Mouse (Mus musculus) stomach, embryonic 16.5 days (tissue): Measurements from ENCODE around the gene Cnbp. TPM values are rescaled to one million over a fixed set of nuclear protein-coding genes. Genes with fewer than 3 reads are reported as not detected.

Experiments used
- ATAC-seq: fragments of 200-750 bp; cut with Nextera tagmentation; 2 replicates; pipeline ENCODE4 v1.8.0; 2017; ENCODE audit warnings: moderate number of reproducible peaks, moderate TSS enrichment; ENCODE audit not compliant: insufficient read depth, low FRiP score
- H3K27ac ChIP-seq: fragments of 300-500 bp; sonication (generic); 2 replicates; pipeline ENCODE4 v1.5.1; 2014; ENCODE audit warnings: low read length
- H3K27me3 ChIP-seq: fragments of 300-500 bp; sonication (generic); 2 replicates; pipeline ENCODE4 v1.6.1; 2014; ENCODE audit warnings: low read length, control low read depth, mixed read lengths; ENCODE audit not compliant: control insufficient read depth, insufficient read depth
- H3K36me3 ChIP-seq: fragments of 300-500 bp; sonication (generic); 2 replicates; pipeline ENCODE4 v1.6.1; 2014; ENCODE audit warnings: low read length; ENCODE audit not compliant: control insufficient read depth, insufficient read depth
- H3K4me1 ChIP-seq: fragments of 300-500 bp; sonication (generic); 2 replicates; pipeline ENCODE4 v1.6.1; 2014; ENCODE audit warnings: low read length, control low read depth, mixed read lengths; ENCODE audit not compliant: control insufficient read depth, insufficient read depth
- H3K4me2 ChIP-seq: fragments of 300-500 bp; sonication (generic); 2 replicates; pipeline ENCODE4 v1.6.1; 2014; ENCODE audit warnings: low read depth, low read length, mixed read lengths
- H3K4me3 ChIP-seq: fragments of 300-500 bp; sonication (generic); replicated peaks from 2 replicates; pipeline ENCODE4 v1.5.1; 2014; ENCODE audit warnings: mild to moderate bottlenecking, low read length
- H3K9ac ChIP-seq: fragments of 300-500 bp; sonication (generic); 2 replicates; pipeline ENCODE4 v1.6.1; 2014; ENCODE audit warnings: low read length
- H3K9me3 ChIP-seq: fragments of 300-500 bp; sonication (generic); replicated peaks from 2 replicates; pipeline ENCODE4 v1.6.1; 2016; ENCODE audit warnings: low read length, control low read depth; ENCODE audit not compliant: control insufficient read depth
- WGBS: fragments of 180-500 bp; shearing (Covaris S2); extraction: QIAGEN DNeasy Blood & Tissue Kit; methylation state at CpG from one replicate; pipeline ENCODE4 v1.1.7; 2014; 5-methylcytosine and 5-hydroxymethylcytosine counted together
- polyA plus RNA-seq: library from polyadenylated mRNA; unstranded; fragments of >200 nt; fragmentation: Nextera tagmentation; extraction: Ambion mirVana; gene quantifications from 2 replicates; pipeline ENCODE4 v1.2.1, GENCODE M21; 2015

The Cnbp gene
- polyA plus RNA-seq, 1 experiment from 2014 or later: 1,037 TPM

- ATAC-seq: no peak
- Histone ChIP-seq H3K9ac (no peak overlapping the region), H3K9me3 (no peaks in the 10 kb centered on the region), H3K4me3 (no peak overlapping the region), H3K4me2 (no peak overlapping the region), H3K4me1 (no peaks in the 10 kb centered on the region), H3K36me3 (no peaks in the 10 kb centered on the region), H3K27ac (no peak overlapping the region), H3K27me3 (no peaks in the 10 kb centered on the region)
- 63% methylated on average over 13 of the region's 13 CpGs for WGBS
Observed at GRCm38 (mm10) chr6:87876068-87876643, 25.2 kb upstream of the Cnbp start.

DNA sequence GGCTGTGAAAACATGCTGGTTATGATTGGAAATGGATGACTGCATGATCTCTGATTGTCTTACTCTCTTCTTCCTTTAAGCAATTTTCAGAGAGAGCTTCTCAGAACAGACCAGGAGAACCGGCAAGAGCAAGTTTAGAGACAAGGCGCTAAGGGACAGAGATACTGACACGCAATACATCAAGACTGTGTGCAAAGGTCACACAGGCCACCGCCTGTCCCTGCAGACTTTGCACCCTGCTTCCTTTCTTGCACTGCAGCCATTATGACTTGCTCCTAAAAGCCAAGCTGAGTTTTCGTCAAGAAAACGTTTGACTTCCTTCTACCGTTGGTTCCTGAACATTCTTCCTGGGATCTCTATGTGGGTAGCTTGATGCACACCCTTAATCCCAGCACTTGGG is 24.7 kb upstream of the Cnbp start:
- Histone ChIP-seq H3K27ac (no peak overlapping the region), H3K9me3 (no peaks in the 10 kb centered on the region), H3K4me2 (no peak overlapping the region), H3K4me1 (no peaks in the 10 kb centered on the region), H3K27me3 (no peaks in the 10 kb centered on the region), H3K36me3 (no peaks in the 10 kb centered on the region), H3K9ac (no peak overlapping the region), H3K4me3 (no peak overlapping the region)
- no peak for ATAC-seq
- WGBS: 70% methylated on average over 7 of the region's 7 CpGs

DNA sequence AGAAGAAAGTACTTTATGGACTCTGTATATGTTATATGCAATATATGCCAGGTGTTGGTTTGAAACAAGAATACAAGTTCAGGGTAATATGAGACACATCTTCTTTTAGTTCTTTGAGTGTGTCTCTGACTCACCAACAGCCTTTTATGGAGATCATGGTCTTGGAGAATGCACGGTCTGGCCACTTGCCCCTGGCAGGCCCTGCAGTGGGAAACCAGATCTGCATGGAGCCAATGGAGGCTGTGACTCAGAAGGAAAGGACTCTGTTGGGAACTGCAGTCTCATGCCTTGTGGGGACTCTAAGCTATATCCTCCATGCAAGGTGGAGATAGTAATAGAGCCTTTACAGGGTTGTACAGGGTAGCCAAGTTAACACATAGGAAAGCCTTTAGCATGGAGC is 24.2 kb upstream of the Cnbp start:
- no peak overlapping the region for H3K27ac ChIP-seq
- no peaks in the 10 kb centered on the region for H3K36me3 ChIP-seq
- ATAC-seq: no peak
- H3K27me3 ChIP-seq: no peaks in the 10 kb centered on the region
- no peaks in the 10 kb centered on the region for H3K4me1 ChIP-seq
- no peak overlapping the region for H3K4me2 ChIP-seq
- 77% methylated on average over 1 of the region's 1 CpGs for WGBS
- no peak overlapping the region for H3K9ac ChIP-seq
- no peaks in the 10 kb centered on the region for H3K9me3 ChIP-seq
- H3K4me3 ChIP-seq: no peak overlapping the region

DNA sequence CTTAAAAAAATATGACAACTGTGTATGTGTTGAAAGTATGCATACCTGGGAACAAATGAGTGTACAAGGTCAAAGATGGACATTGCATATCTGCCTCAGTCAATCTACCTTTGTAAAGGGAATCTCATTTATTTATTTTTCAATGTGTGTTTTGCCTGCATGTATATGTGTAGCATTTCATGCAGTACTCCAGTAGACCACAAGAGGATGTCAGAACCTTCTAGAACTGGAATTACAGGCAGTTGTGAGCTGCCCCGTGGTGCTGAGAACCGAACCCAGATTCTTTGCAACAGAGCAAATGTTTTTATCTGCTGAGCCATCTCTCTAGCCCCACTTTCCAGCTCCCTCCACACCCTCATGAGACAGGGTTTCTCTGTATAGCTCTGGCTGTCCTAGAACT is 23.1 kb upstream of the Cnbp start:
- Histone ChIP-seq H3K4me1 (0 out of 2 replicates have a peak, but pooled peaks cover 2% of the 10 kb centered on the region), H3K4me2 (no peak overlapping the region), H3K36me3 (no peaks in the 10 kb centered on the region), H3K4me3 (no peak overlapping the region), H3K9ac (no peak overlapping the region), H3K9me3 (no peaks in the 10 kb centered on the region), H3K27me3 (no peaks in the 10 kb centered on the region), H3K27ac (no peak overlapping the region)
- no peak for ATAC-seq
- WGBS: 89% methylated on average over 2 of the region's 2 CpGs

DNA sequence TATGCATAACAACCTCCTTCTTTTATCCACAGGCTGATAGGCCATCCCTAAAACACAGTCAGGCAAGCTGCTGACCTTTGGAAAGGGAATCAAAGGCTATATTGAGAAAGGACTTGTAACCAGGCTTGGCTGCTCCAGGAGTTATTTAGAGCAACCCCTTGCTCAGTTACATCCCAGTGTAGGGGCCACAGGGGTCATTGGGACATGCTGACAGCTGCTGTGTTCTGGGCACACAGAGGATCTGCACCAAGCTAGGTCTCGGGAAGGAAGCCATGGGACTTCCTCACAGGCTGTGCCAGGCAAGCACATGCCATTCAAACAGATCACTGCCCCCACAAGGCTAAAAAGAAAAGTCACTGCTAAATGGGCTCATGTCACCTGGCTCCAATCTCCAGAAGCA is 22.2 kb upstream of the Cnbp start:
- H3K4me2 ChIP-seq: no peak overlapping the region
- H3K36me3 ChIP-seq: no peaks in the 10 kb centered on the region
- H3K27me3 ChIP-seq: no peaks in the 10 kb centered on the region
- 41% methylated on average over 1 of the region's 1 CpGs for WGBS
- no peak overlapping the region for H3K9ac ChIP-seq
- no peak for ATAC-seq
- H3K4me1 ChIP-seq: 0 out of 2 replicates have a peak, but pooled peaks cover 5% of the 10 kb centered on the region
- H3K9me3 ChIP-seq: no peaks in the 10 kb centered on the region
- no peak overlapping the region for H3K27ac ChIP-seq
- no peak overlapping the region for H3K4me3 ChIP-seq

DNA sequence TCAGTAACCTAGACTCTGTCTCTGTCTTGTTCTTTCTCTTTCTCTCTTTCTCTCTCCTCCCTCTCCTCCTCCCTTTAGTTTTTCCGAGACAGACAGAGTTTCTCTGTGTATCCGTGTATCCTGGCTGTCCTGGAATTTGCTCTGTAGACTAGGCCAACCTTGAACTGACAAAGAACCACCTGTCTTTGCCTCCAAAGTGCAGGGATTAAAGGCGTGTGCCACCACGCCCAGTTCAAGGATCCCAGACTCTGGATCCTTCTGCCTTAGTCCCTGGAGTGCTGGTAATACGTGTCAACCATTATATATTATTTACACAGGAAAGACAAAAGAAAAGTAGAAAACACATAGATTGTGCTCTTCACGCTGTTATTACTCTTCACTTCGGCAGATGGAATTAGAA is 20.3 kb upstream of the Cnbp start:
- Histone ChIP-seq H3K4me3 (no peak overlapping the region), H3K27ac (no peak overlapping the region), H3K9me3 (no peaks in the 10 kb centered on the region), H3K4me2 (no peak overlapping the region), H3K27me3 (no peaks in the 10 kb centered on the region), H3K36me3 (no peaks in the 10 kb centered on the region), H3K9ac (no peak overlapping the region), H3K4me1 (0 out of 2 replicates have a peak, but pooled peaks cover 5% of the 10 kb centered on the region)
- 73% methylated on average over 7 of the region's 7 CpGs for whole genome bisulfite sequencing
- no peak for ATAC-seq

GRCm38 (mm10) chr6:87870440-87870839 is 19.5 kb upstream of the Cnbp start:
- Histone ChIP-seq H3K27ac (no peak overlapping the region), H3K4me3 (no peak overlapping the region), H3K9ac (no peak overlapping the region), H3K4me1 (0 out of 2 replicates have a peak, but pooled peaks cover 5% of the 10 kb centered on the region), H3K9me3 (no peaks in the 10 kb centered on the region), H3K36me3 (no peaks in the 10 kb centered on the region), H3K27me3 (no peaks in the 10 kb centered on the region), H3K4me2 (no peak overlapping the region)
- 24% methylated on average over 1 of the region's 1 CpGs for WGBS
- ATAC-seq: no peak

DNA sequence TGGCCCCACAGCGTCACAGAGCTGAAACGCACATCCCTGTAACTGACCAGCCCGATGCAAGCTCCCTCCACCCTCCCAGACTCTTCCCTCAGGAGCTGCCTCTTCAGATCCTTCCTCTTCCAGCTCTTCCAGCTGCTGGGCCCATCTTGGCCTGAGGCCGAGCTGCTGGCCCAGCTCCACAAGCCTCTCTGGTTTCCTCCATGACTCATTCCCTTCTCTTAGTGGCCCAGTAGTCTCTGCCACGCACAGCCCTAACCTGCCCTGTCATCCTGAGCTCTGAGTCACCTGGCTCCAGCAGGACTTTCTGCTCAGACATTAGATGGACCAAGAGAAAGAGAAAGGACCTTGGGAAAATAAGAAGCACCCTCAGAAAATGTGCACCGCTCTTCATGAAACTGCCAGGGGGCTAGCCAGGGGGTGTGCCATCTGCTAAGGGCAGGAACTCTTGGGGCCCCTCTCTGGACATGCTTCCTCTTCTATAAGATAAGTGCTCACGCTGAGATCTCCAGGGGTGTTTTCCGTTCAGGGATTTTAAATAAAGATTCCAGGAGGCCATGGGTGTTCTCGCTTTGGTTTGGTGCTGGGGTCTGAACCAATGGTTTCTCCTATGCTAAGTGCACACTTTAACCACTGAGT is 18.1 kb upstream of the Cnbp start:
- WGBS: 52% methylated on average over 9 of the region's 9 CpGs
- Histone ChIP-seq H3K27me3 (no peaks in the 10 kb centered on the region), H3K9me3 (no peaks in the 10 kb centered on the region), H3K4me3 (no peak overlapping the region), H3K36me3 (no peaks in the 10 kb centered on the region), H3K4me1 (0 out of 2 replicates have a peak, but pooled peaks cover 5% of the 10 kb centered on the region), H3K27ac (no peak overlapping the region; the same call in 1 of the 2 replicates), H3K9ac (no peak overlapping the region), H3K4me2 (no peak overlapping the region)
- peak; percentile 68 for ATAC-seq

- Histone ChIP-seq H3K4me1 (0 out of 2 replicates have a peak, but pooled peaks cover 5% of the 10 kb centered on the region), H3K4me3 (no peak overlapping the region), H3K27me3 (no peaks in the 10 kb centered on the region), H3K9me3 (no peaks in the 10 kb centered on the region), H3K9ac (no peak overlapping the region), H3K36me3 (no peaks in the 10 kb centered on the region), H3K27ac (no peak overlapping the region), H3K4me2 (no peak overlapping the region)
- no peak for ATAC-seq
- WGBS: 62% methylated on average over 2 of the region's 2 CpGs
Observed at GRCm38 (mm10) chr6:87867256-87867655, 16.4 kb upstream of the Cnbp start.
